Mouse (Mus musculus) cerebellum, adult (tissue): ENCODE measurements around the gene Gpr137.
"Not testable (repeated sequence)": the region's sequence is repeated elsewhere in the genome, so short reads cannot be mapped to it uniquely, and the experiment has no call there.

Source experiments
- ATAC-seq: cut with Nextera tagmentation; 2 replicates; pipeline ENCODE4 v1.9.2; 2017; ENCODE audit warnings: mild to moderate bottlenecking, moderate library complexity, mixed read lengths; ENCODE audit not compliant: insufficient number of reproducible peaks, low FRiP score, low TSS enrichment

Gene Gpr137

GRCm38 (mm10) chr19:6909021-6909420, 33.3 kb downstream of the Gpr137 start:
- ATAC-seq: no peak

- no peak for ATAC-seq
These were observed 34.3 kb downstream of the Gpr137 start for GRCm38 (mm10) chr19:6907811-6908540.

GRCm38 (mm10) chr19:6907094-6907493, 35.2 kb downstream of the Gpr137 start:
- ATAC-seq: no peak

- ATAC-seq: no peak
These were observed 36.1 kb downstream of the Gpr137 start for GRCm38 (mm10) chr19:6906199-6906598.

GRCm38 (mm10) chr19:6905498-6906159, 36.7 kb downstream of the Gpr137 start:
- ATAC-seq: no peak

GRCm38 (mm10) chr19:6904846-6905245, 37.4 kb downstream of the Gpr137 start:
- ATAC-seq: no peak

- ATAC-seq: no peak
These were observed 39.2 kb downstream of the Gpr137 start for GRCm38 (mm10) chr19:6903031-6903430.

- ATAC-seq: no peak
These were observed 42.6 kb downstream of the Gpr137 start for GRCm38 (mm10) chr19:6899641-6900040.

GRCm38 (mm10) chr19:6895608-6896305, 46.5 kb downstream of the Gpr137 start:
- not testable (repeated sequence) for ATAC-seq

- ATAC-seq: no peak
These were observed 48.4 kb downstream of the Gpr137 start for GRCm38 (mm10) chr19:6893731-6894451.

GRCm38 (mm10) chr19:6892512-6892911, 49.8 kb downstream of the Gpr137 start:
- ATAC-seq: no peak
